27 mouse cellular contexts compared by ENCODE assay signal in the genomic region with DNA sequence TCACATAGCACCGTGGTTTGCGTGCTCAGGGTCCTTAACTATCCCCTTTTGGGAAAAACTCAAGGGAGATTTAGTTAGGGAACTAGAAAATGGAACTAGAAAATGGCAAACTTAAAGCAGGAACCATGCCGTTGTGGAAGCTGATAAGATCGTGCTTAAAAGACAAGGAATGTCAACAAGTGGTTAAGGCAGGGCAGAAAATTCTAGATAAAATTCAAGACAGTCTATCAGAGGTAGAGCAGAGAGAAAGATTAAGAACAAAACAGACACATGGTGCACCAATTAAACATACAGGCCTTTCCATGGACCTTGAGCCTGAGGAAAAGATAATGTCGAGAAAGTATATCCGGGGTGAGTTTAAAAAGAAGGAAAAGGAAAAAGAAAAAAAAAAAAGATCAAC. TPM values are rescaled to one million over a fixed set of nuclear protein-coding genes. Genes with fewer than 3 reads are reported as not detected.
DNase-seq lines count a peak whose midpoint lies in the region; ATAC-seq and TF ChIP-seq lines count a peak whose summit lies in the region.
"Had no signal": no experiment of that assay in that cellular context is flagged by ENCODE, and none has a peak within 500 bp of the region (broad histone marks: within the 10 kb centered on the region; RNA-seq: fewer than 3 reads in every experiment).

No protein-coding gene starts in this region.

- no peaks in the 10 kb centered on the region for H3K36me3 ChIP-seq in lung, postnatal 0 days (ENCODE audit: insufficient read depth, low read length)
- H3K36me3 ChIP-seq in MEL (ENCODE audit: control insufficient read depth in 1 of 2, insufficient read depth in 2 of 2, low read length in 2 of 2), result peaks cover 0 to 6% of the 10 kb centered on the region in 2 experiments; a peak in 2 of 4 replicates
- H3K36me3 ChIP-seq in hindbrain, embryonic 12.5 days, result no peaks in the 10 kb centered on the region
- H3K36me3 ChIP-seq: G1E had no signal

- no peaks in the 10 kb centered on the region for H3K79me2 ChIP-seq in MEL (ENCODE audit: control insufficient read depth, insufficient read depth, low read length, poor library complexity)

- H3K27ac ChIP-seq in lung, postnatal 0 days (ENCODE audit: low read length), result no peak overlapping the region
- peak overlapping the region; percentile 57 for H3K27ac ChIP-seq in MEL (ENCODE audit: control insufficient read depth, low read depth, low read length)
- no peak overlapping the region for H3K27ac ChIP-seq in hindbrain, embryonic 12.5 days

- H3K4me1 ChIP-seq in lung, postnatal 0 days (ENCODE audit: insufficient read depth, low read depth, low read length), result no peaks in the 10 kb centered on the region
- H3K4me1 ChIP-seq in MEL (ENCODE audit: control insufficient read depth in 1 of 2, insufficient read depth in 2 of 2, low read length in 2 of 2), result peaks cover 0 to 6% of the 10 kb centered on the region in 2 experiments; a peak in 2 of 4 replicates
- H3K4me1 ChIP-seq in hindbrain, embryonic 12.5 days, result no peaks in the 10 kb centered on the region

- ATAC-seq in lung, postnatal 0 days, result no peak
- no peak for ATAC-seq in hindbrain, embryonic 12.5 days (ENCODE audit: low FRiP score)
- no peak for ATAC-seq in erythroblast, adult 5-6 weeks (replicated peaks; ENCODE audit: low FRiP score, poor library complexity, severe bottlenecking)
- ATAC-seq: activated CD4-positive, CD25-positive, alpha-beta regulatory T cell, adult 4 months; CD4-positive, CD25-positive, alpha-beta regulatory T cell, adult 4 months; Patski had no signal

- no peak overlapping the region for H3K4me3 ChIP-seq in lung, postnatal 0 days (ENCODE audit: low read depth, low read length)
- no peak overlapping the region for H3K4me3 ChIP-seq in MEL (ENCODE audit: control insufficient read depth in 1 of 2, insufficient read depth in 1 of 2, low read depth in 2 of 2, low read length in 2 of 2)
- H3K4me3 ChIP-seq in hindbrain, embryonic 12.5 days, result no peak overlapping the region

- 0 out of 2 replicates have a peak, but pooled peaks cover 3% of the 10 kb centered on the region for H3K9me3 ChIP-seq in lung, postnatal 0 days (ENCODE audit: low read length)
- H3K9me3 ChIP-seq in MEL (replicated peaks; ENCODE audit: insufficient read depth, low read length), result peaks cover 2% of the 10 kb centered on the region; the same call in 1 of the 2 replicates
- H3K9me3 ChIP-seq in hindbrain, embryonic 12.5 days (replicated peaks), result peaks cover 10% of the 10 kb centered on the region

- TF ChIP-seq EP300 in lung, postnatal 0 days (IDR thresholded peaks at IDR 0.05), result no peak
- TF ChIP-seq EP300 in MEL (IDR thresholded peaks at IDR 0.05; ENCODE audit: low read depth in 1 of 2, low read length in 2 of 2), result peak; percentile 71 to 78

- no peak for TF ChIP-seq RAD21 in MEL (IDR thresholded peaks at IDR 0.05; ENCODE audit: low read depth, low read length)

- no peaks in the 10 kb centered on the region for H3K27me3 ChIP-seq in lung, postnatal 0 days (replicated peaks; ENCODE audit: insufficient read depth, low read length)
- no peaks in the 10 kb centered on the region for H3K27me3 ChIP-seq in MEL (ENCODE audit: control insufficient read depth in 1 of 2, insufficient read depth in 2 of 2, low read length in 2 of 2)
- H3K27me3 ChIP-seq in hindbrain, embryonic 12.5 days, result no peaks in the 10 kb centered on the region
- H3K27me3 ChIP-seq: CH12.LX had no signal

- peak; percentile 0 for DNase-seq in lung, postnatal 0 days (ENCODE audit: low spot score)
- DNase-seq in lung, postnatal 14 days, result no peak
- DNase-seq in MEL (ENCODE audit: low read depth, low spot score) (peak; percentile 54), MEL-GATA-1-ER (ENCODE audit: extremely low read depth, low read depth) (peak; percentile 49)
- DNase-seq: adrenal gland, adult 2 months; adrenal gland, adult 8-10 months; adrenal gland, postnatal 10 days; adrenal gland, postnatal 14 days; adrenal gland, postnatal 25 days; adrenal gland, postnatal 36 days; B cell, adult 2 months; cerebellum, adult 11 months; cerebellum, adult 11-12 months; cerebellum, adult 18-20 months; cerebellum, adult 2 months; cerebellum, adult 8-10 months had no signal

- H3K9ac ChIP-seq in lung, postnatal 0 days (replicated peaks; ENCODE audit: low read depth), result no peak overlapping the region
- H3K9ac ChIP-seq in MEL (ENCODE audit: control insufficient read depth, low read depth, low read length, poor library complexity, severe bottlenecking), result no peak overlapping the region
- H3K9ac ChIP-seq in hindbrain, embryonic 12.5 days, result no peak overlapping the region

- no peak for TF ChIP-seq CTCF in lung, postnatal 0 days (IDR thresholded peaks at IDR 0.05)
- no peak for TF ChIP-seq CTCF in MEL (IDR thresholded peaks at IDR 0.05 in 2 of 3, conservative IDR thresholded peaks at IDR 0.05 in 1 of 3; ENCODE audit: control insufficient read depth in 1 of 3, insufficient read depth in 1 of 3, low read depth in 2 of 3, low read length in 3 of 3, poor library complexity in 1 of 3, severe bottlenecking in 1 of 3)

- 80% methylated on average over 6 of the region's 6 CpGs for WGBS in lung, postnatal 0 days
- 94% methylated on average over 6 of the region's 6 CpGs for WGBS in hindbrain, embryonic 12.5 days

- TF ChIP-seq POLR2A in MEL (IDR thresholded peaks at IDR 0.05; ENCODE audit: control insufficient read depth in 1 of 2, insufficient read depth in 1 of 2, low read depth in 1 of 2, low read length in 2 of 2, poor library complexity in 1 of 2), result no peak

- H3K4me2 ChIP-seq in lung, postnatal 0 days (replicated peaks; ENCODE audit: low read depth, low read length), result no peak overlapping the region
- no peak overlapping the region for H3K4me2 ChIP-seq in hindbrain, embryonic 12.5 days (replicated peaks)

TF ChIP-seq in MEL, 35 proteins besides CTCF, POLR2A, EP300 and RAD21 (continues in another document):
- no peak for TF ChIP-seq ZKSCAN1 (IDR thresholded peaks at IDR 0.05; ENCODE audit: low read depth, low read length)
- no peak for TF ChIP-seq POLR2AphosphoS5 (IDR thresholded peaks at IDR 0.05; ENCODE audit: borderline replicate concordance, low read depth, low read length)
- TF ChIP-seq MXI1 (IDR thresholded peaks at IDR 0.05; ENCODE audit: low read depth, low read length), result no peak; the same call in 1 of the 2 replicates
- TF ChIP-seq SIN3A (IDR thresholded peaks at IDR 0.05; ENCODE audit: low read length), result peak; percentile 67
- TF ChIP-seq CHD2 (IDR thresholded peaks at IDR 0.05; ENCODE audit: low read length), result no peak
- no peak for TF ChIP-seq TBP (IDR thresholded peaks at IDR 0.05; ENCODE audit: low read depth, low read length)
- no peak for TF ChIP-seq ZMIZ1 (IDR thresholded peaks at IDR 0.05; ENCODE audit: low read depth, low read length)
- TF ChIP-seq TCF12 (IDR thresholded peaks at IDR 0.05; ENCODE audit: low read depth, low read length), result peak; percentile 87
- TF ChIP-seq MYB (IDR thresholded peaks at IDR 0.05; ENCODE audit: low read depth, low read length), result no peak
- no peak for TF ChIP-seq E2F4 (IDR thresholded peaks at IDR 0.05; ENCODE audit: borderline replicate concordance, low read depth, low read length)
- TF ChIP-seq MYC (IDR thresholded peaks at IDR 0.05; ENCODE audit: low read depth, low read length), result peak; percentile 35; the same call in 1 of the 2 replicates
- no peak for TF ChIP-seq POLR2AphosphoS2 (IDR thresholded peaks at IDR 0.05; ENCODE audit: low read length)
- TF ChIP-seq RCOR1 (IDR thresholded peaks at IDR 0.05; ENCODE audit: low read depth, low read length), result peak; percentile 50; the same call in 1 of the 2 replicates
- TF ChIP-seq TAL1 (IDR thresholded peaks at IDR 0.05; ENCODE audit: low read length), result no peak
- 0 out of 2 replicates have a peak, but pooled peaks have one; percentile 39 for TF ChIP-seq HCFC1 (IDR thresholded peaks at IDR 0.05; ENCODE audit: low read depth, low read length)
- TF ChIP-seq ZC3H11A (IDR thresholded peaks at IDR 0.05; ENCODE audit: low read depth, low read length), result no peak
- TF ChIP-seq ZNF384 (IDR thresholded peaks at IDR 0.05; ENCODE audit: low read depth, low read length), result 0 out of 2 replicates have a peak, but pooled peaks have one; percentile 57
- no peak for TF ChIP-seq KAT2A (conservative IDR thresholded peaks at IDR 0.05; ENCODE audit: low read depth, low read length)
- no peak; the same call in 1 of the 2 replicates for TF ChIP-seq MAX (IDR thresholded peaks at IDR 0.05; ENCODE audit: low read length)
- TF ChIP-seq JUND (IDR thresholded peaks at IDR 0.05; ENCODE audit: low read depth, low read length), result no peak
- 0 out of 2 replicates have a peak, but pooled peaks have one; percentile 7 for TF ChIP-seq MEF2A (IDR thresholded peaks at IDR 0.05; ENCODE audit: extremely low read depth, insufficient replicate concordance, low read depth, low read length, poor library complexity, severe bottlenecking)
- 0 out of 2 replicates have a peak, but pooled peaks have one; percentile 10 for TF ChIP-seq MAFK (IDR thresholded peaks at IDR 0.05; ENCODE audit: borderline replicate concordance, low read depth, low read length)
- TF ChIP-seq UBTF (IDR thresholded peaks at IDR 0.05; ENCODE audit: borderline replicate concordance, insufficient read depth, low read depth, low read length), result no peak
- TF ChIP-seq ELF1 (IDR thresholded peaks at IDR 0.05; ENCODE audit: low read depth, low read length), result peak; percentile 24; the same call in 1 of the 2 replicates
- no peak for TF ChIP-seq BHLHE40 (IDR thresholded peaks at IDR 0.05; ENCODE audit: borderline replicate concordance, low read depth, low read length)

RNA-seq across cellular contexts. Expression of gene 4930558C23Rik, which starts 15.2 kb away (rescaled TPM):
- 0.23 and 0.45 TPM in 2 replicates for polyA plus RNA-seq in lung, postnatal 0 days (2015; fragmentation: Nextera tagmentation; extraction: Ambion mirVana)
- total RNA-seq in MEL (2012; rRNA removed), result not detected in 2 replicates
- not detected for polyA plus RNA-seq in MEL (2012; ENCODE audit: insufficient read depth in 1 of 2, insufficient read length in 2 of 2, low read depth in 1 of 2, low replicate concordance in 2 of 2, missing spikeins in 1 of 2)
- not detected in 2 replicates for polyA plus RNA-seq in hindbrain, embryonic 12.5 days (2016; fragmentation: Nextera tagmentation; extraction: Ambion mirVana)
- total RNA-seq in erythroblast, adult 5-6 weeks (2015; ENCODE audit: low replicate concordance), result not detected in 2 replicates
- total RNA-seq in erythroblast, adult 5-6 weeks (2017; ENCODE audit: low replicate concordance), result not detected in 2 replicates
- total RNA-seq: adrenal gland, adult 18-20 months; adrenal gland, adult 2 months; adrenal gland, adult 8-10 months; adrenal gland, postnatal 10 days; adrenal gland, postnatal 14 days; adrenal gland, postnatal 25 days; adrenal gland, postnatal 36 days; adrenal gland, postnatal 4 days; CH12.LX; G1E had no signal
- polyA plus RNA-seq: activated CD4-positive, CD25-positive, alpha-beta regulatory T cell, adult 4 months; adrenal gland, adult 2 months; brain, embryonic 14.5 days; C2C12; CD4-positive, CD25-positive, alpha-beta regulatory T cell, adult 4 months; cerebellum, adult 2 months; G1E; Patski had no signal

RNA-seq across cellular contexts. Expression of gene Arnt, which starts 16.3 kb away (rescaled TPM):
- 22.7 and 27.0 TPM in 2 replicates for polyA plus RNA-seq in lung, postnatal 0 days (2015; fragmentation: Nextera tagmentation; extraction: Ambion mirVana)
- total RNA-seq in MEL (2012; rRNA removed), result 16.4 and 22.2 TPM in 2 replicates
- polyA plus RNA-seq in MEL (2012; ENCODE audit: insufficient read depth in 1 of 2, insufficient read length in 2 of 2, low read depth in 1 of 2, low replicate concordance in 2 of 2, missing spikeins in 1 of 2), result 10 to 100 TPM; 62.4 to 90.7 TPM
- polyA plus RNA-seq in hindbrain, embryonic 12.5 days (2016; fragmentation: Nextera tagmentation; extraction: Ambion mirVana), result 34.3 and 37.7 TPM in 2 replicates
- total RNA-seq in erythroblast, adult 5-6 weeks (2015; ENCODE audit: low replicate concordance), result 35.9 and 43.1 TPM in 2 replicates
- 36.0 and 53.4 TPM in 2 replicates for total RNA-seq in erythroblast, adult 5-6 weeks (2017; ENCODE audit: low replicate concordance)
